ENCODE assay signal across 18 mouse cellular contexts in genomic region chr4:150694434-150695108, GRCm38 (mm10). TPM values are rescaled to one million over a fixed set of nuclear protein-coding genes. Genes with fewer than 3 reads are reported as not detected.
DNase-seq lines count a peak whose midpoint lies in the region; ATAC-seq lines count a peak whose summit lies in the region.
"Had no signal": no experiment of that assay in that cellular context is flagged by ENCODE, and none has a peak within 500 bp of the region (broad histone marks: within the 10 kb centered on the region; RNA-seq: fewer than 3 reads in every experiment).

No protein-coding gene starts in this region.

- 64% methylated on average over 10 of the region's 10 CpGs for WGBS in heart, embryonic 10.5 days
- WGBS in liver, embryonic 16.5 days (ENCODE audit: insufficient replicate concordance): 34% methylated on average over 10 of the region's 10 CpGs
- 64% methylated on average over 10 of the region's 10 CpGs for WGBS in stomach, embryonic 16.5 days
- 84% methylated on average over 10 of the region's 10 CpGs for WGBS in midbrain, embryonic 10.5 days

- H3K9me3 ChIP-seq in heart, embryonic 10.5 days: no peaks in the 10 kb centered on the region
- no peaks in the 10 kb centered on the region for H3K9me3 ChIP-seq in liver, embryonic 16.5 days (replicated peaks; ENCODE audit: control insufficient read depth, low read length)
- no peaks in the 10 kb centered on the region for H3K9me3 ChIP-seq in stomach, embryonic 16.5 days (replicated peaks; ENCODE audit: control insufficient read depth, low read length)
- H3K9me3 ChIP-seq in midbrain, embryonic 10.5 days (replicated peaks): no peaks in the 10 kb centered on the region
- H3K9me3 ChIP-seq: forebrain, embryonic 13.5 days; hindbrain, embryonic 13.5 days had no signal

- H3K9ac ChIP-seq in liver, embryonic 16.5 days (ENCODE audit: low read depth, low read length): no peak overlapping the region
- H3K9ac ChIP-seq in stomach, embryonic 16.5 days (ENCODE audit: low read length): no peak overlapping the region
- H3K9ac ChIP-seq: forebrain, embryonic 13.5 days; hindbrain, embryonic 13.5 days; liver, embryonic 14.5 days had no signal

- H3K27me3 ChIP-seq in heart, embryonic 10.5 days (ENCODE audit: insufficient read depth, poor library complexity, severe bottlenecking): no peaks in the 10 kb centered on the region; the same call in 1 of the 2 replicates
- no peaks in the 10 kb centered on the region for H3K27me3 ChIP-seq in liver, embryonic 16.5 days (ENCODE audit: control insufficient read depth, insufficient read depth, low read depth, low read length)
- no peaks in the 10 kb centered on the region; the same call in 1 of the 2 replicates for H3K27me3 ChIP-seq in stomach, embryonic 16.5 days (ENCODE audit: control insufficient read depth, insufficient read depth, low read length)
- no peaks in the 10 kb centered on the region for H3K27me3 ChIP-seq in midbrain, embryonic 10.5 days (ENCODE audit: low read depth, poor library complexity, severe bottlenecking)
- H3K27me3 ChIP-seq: forebrain, embryonic 13.5 days; hindbrain, embryonic 13.5 days had no signal

- H3K36me3 ChIP-seq in heart, embryonic 10.5 days: no peaks in the 10 kb centered on the region
- H3K36me3 ChIP-seq in liver, embryonic 16.5 days (ENCODE audit: control insufficient read depth, insufficient read depth): no peaks in the 10 kb centered on the region
- H3K36me3 ChIP-seq in stomach, embryonic 16.5 days (ENCODE audit: control insufficient read depth, insufficient read depth, low read length): no peaks in the 10 kb centered on the region
- H3K36me3 ChIP-seq in midbrain, embryonic 10.5 days: no peaks in the 10 kb centered on the region
- H3K36me3 ChIP-seq: hindbrain, embryonic 13.5 days had no signal

- no peak for DNase-seq in heart, embryonic 10.5 days (ENCODE audit: low spot score)
- DNase-seq in heart, postnatal 14 days: no peak
- DNase-seq in liver: no peak
- DNase-seq in midbrain, embryonic 10.5 days (ENCODE audit: low spot score): no peak
- no peak for DNase-seq in gastrocnemius, postnatal 4 days (ENCODE audit: low spot score in 2 of 2)
- DNase-seq: adrenal gland, postnatal 10 days; B cell, adult 2 months; cerebellum, adult 8-10 months; heart, adult 18-20 months; kidney, postnatal 4 days had no signal

- H3K4me1 ChIP-seq in heart, embryonic 10.5 days: peaks cover 17% of the 10 kb centered on the region
- H3K4me1 ChIP-seq in liver, embryonic 16.5 days (ENCODE audit: control insufficient read depth, low read depth, low read length): no peaks in the 10 kb centered on the region; the same call in 1 of the 2 replicates
- H3K4me1 ChIP-seq in stomach, embryonic 16.5 days (ENCODE audit: control insufficient read depth, insufficient read depth, low read length): no peaks in the 10 kb centered on the region
- no peaks in the 10 kb centered on the region for H3K4me1 ChIP-seq in midbrain, embryonic 10.5 days
- H3K4me1 ChIP-seq: forebrain, embryonic 13.5 days; hindbrain, embryonic 13.5 days had no signal

- intact Hi-C loops in heart, postnatal 14 days (cut with DNase I): no loop called here

- ATAC-seq in liver, embryonic 16.5 days (ENCODE audit: low read depth): peak; percentile 47; the same call in 1 of the 2 replicates
- peak; percentile 55 for ATAC-seq in common myeloid progenitor, adult 5-6 weeks (replicated peaks; ENCODE audit: low read depth, poor library complexity, severe bottlenecking)
- 0 out of 2 replicates have a peak, but pooled peaks have one; percentile 27 for ATAC-seq in stomach, embryonic 16.5 days (ENCODE audit: insufficient read depth, low FRiP score)
- ATAC-seq: forebrain, embryonic 13.5 days; intestine, embryonic 16.5 days; midbrain, embryonic 16.5 days had no signal

- no peak overlapping the region for H3K4me3 ChIP-seq in heart, embryonic 10.5 days
- no peak overlapping the region for H3K4me3 ChIP-seq in liver, embryonic 16.5 days (ENCODE audit: low read depth, low read length)
- no peak overlapping the region for H3K4me3 ChIP-seq in stomach, embryonic 16.5 days (replicated peaks; ENCODE audit: low read length)
- no peak overlapping the region for H3K4me3 ChIP-seq in midbrain, embryonic 10.5 days
- H3K4me3 ChIP-seq: forebrain, embryonic 13.5 days; hindbrain, embryonic 13.5 days had no signal

- H3K4me2 ChIP-seq in liver, embryonic 16.5 days (ENCODE audit: low read depth, low read length): no peak overlapping the region
- no peak overlapping the region for H3K4me2 ChIP-seq in stomach, embryonic 16.5 days (ENCODE audit: low read depth, low read length)
- H3K4me2 ChIP-seq: forebrain, embryonic 13.5 days; hindbrain, embryonic 13.5 days had no signal

- peak overlapping the region; percentile 47; the same call in 1 of the 2 replicates for H3K27ac ChIP-seq in heart, embryonic 10.5 days
- no peak overlapping the region for H3K27ac ChIP-seq in liver, embryonic 16.5 days (ENCODE audit: low read length)
- H3K27ac ChIP-seq in stomach, embryonic 16.5 days (ENCODE audit: low read length): no peak overlapping the region
- no peak overlapping the region for H3K27ac ChIP-seq in midbrain, embryonic 10.5 days (replicated peaks)
- H3K27ac ChIP-seq: forebrain, embryonic 13.5 days; hindbrain, embryonic 13.5 days; liver, embryonic 14.5 days had no signal

RNA-seq across cellular contexts. Expression of gene Slc45a1, which starts 42.6 kb away (rescaled TPM):
- 0.10 and 0.15 TPM in 2 replicates for polyA plus RNA-seq in heart, embryonic 10.5 days (2016; fragmentation: Nextera tagmentation; extraction: Ambion mirVana)
- not detected for total RNA-seq in heart, postnatal 14 days (2021)
- not detected in 2 replicates for polyA plus RNA-seq in liver, embryonic 16.5 days (2015; fragmentation: Nextera tagmentation; extraction: Ambion mirVana)
- not detected in 2 replicates for total RNA-seq in common myeloid progenitor, adult 5-6 weeks (2017)
- polyA plus RNA-seq in stomach, embryonic 16.5 days (2015; fragmentation: Nextera tagmentation; extraction: Ambion mirVana): 0.82 and 1.1 TPM in 2 replicates
- polyA plus RNA-seq in midbrain, embryonic 10.5 days (2016; fragmentation: Nextera tagmentation; extraction: Ambion mirVana): 1.7 and 4.4 TPM in 2 replicates
- total RNA-seq in gastrocnemius, postnatal 4 days (2021): not detected
- total RNA-seq: heart, adult 18-20 months had no signal
- polyA plus RNA-seq: liver, embryonic 14.5 days had no signal
